In genomic region chr3:59182129-59182528, GRCm38 (mm10) we compare ENCODE assay signal across 23 mouse cellular contexts. TPM values are rescaled to one million over a fixed set of nuclear protein-coding genes. Genes with fewer than 3 reads are reported as not detected.
"Had no signal": no experiment of that assay in that cellular context is flagged by ENCODE, and none has a peak within 500 bp of the region (broad histone marks: within the 10 kb centered on the region; RNA-seq: fewer than 3 reads in every experiment).

No protein-coding gene starts in this region.

- H3K9ac ChIP-seq: limb, embryonic 13.5 days; liver, embryonic 15.5 days; neural tube, embryonic 12.5 days; stomach, embryonic 15.5 days had no signal

- ATAC-seq: lung, postnatal 0 days had no signal

- H3K27me3 ChIP-seq: limb, embryonic 13.5 days; liver, embryonic 15.5 days; neural tube, embryonic 12.5 days; stomach, embryonic 15.5 days had no signal

- H3K27ac ChIP-seq: kidney, postnatal 0 days; layer of hippocampus, adult 2 months; limb, embryonic 13.5 days; liver, embryonic 15.5 days; neural tube, embryonic 12.5 days; stomach, embryonic 15.5 days had no signal

- H3K9me3 ChIP-seq: limb, embryonic 13.5 days; liver, embryonic 15.5 days; neural tube, embryonic 12.5 days; stomach, embryonic 15.5 days had no signal

- H3K4me1 ChIP-seq: limb, embryonic 13.5 days; neural tube, embryonic 12.5 days; stomach, embryonic 15.5 days had no signal

- H3K4me2 ChIP-seq: limb, embryonic 13.5 days; liver, embryonic 11.5 days; liver, embryonic 15.5 days; neural tube, embryonic 12.5 days; stomach, embryonic 15.5 days had no signal

- H3K4me3 ChIP-seq: layer of hippocampus, adult 2 months; limb, embryonic 13.5 days; liver, embryonic 15.5 days; myocyte; neural tube, embryonic 12.5 days; stomach, embryonic 15.5 days had no signal

- H3K36me3 ChIP-seq: limb, embryonic 13.5 days; liver, embryonic 15.5 days; neural tube, embryonic 12.5 days; stomach, embryonic 15.5 days had no signal

- DNase-seq: kidney, adult 11 months; kidney, adult 9 months; kidney, postnatal 36 days; left cerebral cortex, postnatal 4 days; lung, adult 2 months; lung, postnatal 4 days; retina, postnatal 1 day; right cerebral cortex, postnatal 14 days; thymus, adult 2 months; thymus, postnatal 25 days had no signal

RNA-seq across cellular contexts. Expression of gene Gpr87, which starts 12.8 kb away (rescaled TPM):
- total RNA-seq: layer of hippocampus, adult 2 months; layer of hippocampus, postnatal 10 days; left cerebral cortex, postnatal 4 days; megakaryocyte, adult 5-6 weeks had no signal
- polyA plus RNA-seq: liver, embryonic 11.5 days; liver, embryonic 15.5 days; lung, postnatal 0 days; myocyte; spleen, adult 2 months; testis, adult 2 months had no signal

RNA-seq across cellular contexts. Expression of gene P2ry13, which starts 28.6 kb away (rescaled TPM):
- polyA plus RNA-seq: myocyte had no signal
